Mouse (Mus musculus) thymus, postnatal 25 days (tissue): ENCODE results near the gene Gm17455.

Experiments used
- DNase-seq: peaks from one replicate; pipeline ENCODE4 v3.0.0; 2022

The Gm17455 gene

GRCm38 (mm10) chr10:60422756-60423155, 23.2 kb downstream of the Gm17455 start:
- no peak for DNase-seq

DNA sequence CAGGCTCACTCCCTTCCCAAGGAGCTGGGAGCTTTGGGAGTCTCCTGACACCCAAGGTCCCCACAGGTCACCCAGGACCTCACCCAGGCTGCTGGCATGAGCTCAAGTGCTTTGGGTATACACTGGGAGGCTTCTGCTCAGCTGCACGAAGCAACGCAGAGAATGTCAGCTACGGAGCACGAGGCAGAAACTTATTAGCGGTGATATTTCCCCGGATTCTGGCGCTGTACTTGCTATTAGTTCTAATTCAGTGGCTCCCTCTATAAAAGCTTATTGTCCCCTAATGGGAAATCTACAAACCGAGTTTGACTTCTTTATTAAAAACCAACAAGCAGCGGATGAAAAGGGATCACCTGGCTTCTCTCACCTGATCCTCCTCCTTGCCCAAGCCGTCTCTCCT, 30.5 kb downstream of the Gm17455 start:
- DNase-seq, result no peak

DNA sequence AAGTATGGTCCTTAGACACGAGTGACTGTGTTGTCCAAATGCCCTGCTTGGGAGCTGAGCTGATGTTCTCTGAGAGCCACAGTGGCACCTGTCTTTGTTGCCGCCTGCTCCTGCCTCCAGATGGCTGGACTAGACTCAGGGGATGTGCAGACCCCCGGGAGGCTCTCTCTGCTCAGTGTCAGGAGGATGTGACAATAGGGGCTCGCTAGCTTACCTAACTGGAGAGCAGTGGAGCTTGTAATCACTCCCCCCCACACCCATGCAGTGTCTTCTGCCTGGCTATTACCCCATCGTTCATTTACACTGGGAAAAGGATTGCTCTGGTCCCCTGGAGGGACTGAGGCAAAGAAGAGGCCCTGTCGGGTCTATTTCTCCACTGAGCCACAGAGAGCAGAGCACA, 31.1 kb downstream of the Gm17455 start:
- DNase-seq, result no peak

DNA sequence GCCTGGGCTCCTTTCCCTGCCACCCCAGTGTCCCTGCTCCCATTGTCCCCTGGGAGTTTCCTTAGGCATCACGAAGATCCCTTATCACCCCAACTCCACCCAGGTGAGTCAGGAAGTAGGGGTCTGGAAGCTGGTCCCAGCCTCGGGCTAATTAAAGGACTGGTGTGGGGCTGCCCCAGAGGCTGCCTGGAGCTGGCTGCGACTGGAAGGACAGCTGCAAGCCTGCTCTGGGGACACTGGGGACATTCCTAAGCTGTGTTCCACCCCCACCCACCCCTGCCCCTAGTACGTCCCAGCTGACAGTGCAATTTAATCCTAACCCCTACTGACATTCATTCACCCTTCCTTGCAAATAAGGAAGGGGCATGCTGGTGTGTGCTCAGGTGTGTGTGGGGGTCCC, 33.2 kb downstream of the Gm17455 start:
- DNase-seq, result no peak

GRCm38 (mm10) chr10:60442321-60442720, 42.8 kb downstream of the Gm17455 start:
- peak; percentile 10 for DNase-seq

GRCm38 (mm10) chr10:60443078-60443477, 43.6 kb downstream of the Gm17455 start:
- peak; percentile 15 for DNase-seq

DNA sequence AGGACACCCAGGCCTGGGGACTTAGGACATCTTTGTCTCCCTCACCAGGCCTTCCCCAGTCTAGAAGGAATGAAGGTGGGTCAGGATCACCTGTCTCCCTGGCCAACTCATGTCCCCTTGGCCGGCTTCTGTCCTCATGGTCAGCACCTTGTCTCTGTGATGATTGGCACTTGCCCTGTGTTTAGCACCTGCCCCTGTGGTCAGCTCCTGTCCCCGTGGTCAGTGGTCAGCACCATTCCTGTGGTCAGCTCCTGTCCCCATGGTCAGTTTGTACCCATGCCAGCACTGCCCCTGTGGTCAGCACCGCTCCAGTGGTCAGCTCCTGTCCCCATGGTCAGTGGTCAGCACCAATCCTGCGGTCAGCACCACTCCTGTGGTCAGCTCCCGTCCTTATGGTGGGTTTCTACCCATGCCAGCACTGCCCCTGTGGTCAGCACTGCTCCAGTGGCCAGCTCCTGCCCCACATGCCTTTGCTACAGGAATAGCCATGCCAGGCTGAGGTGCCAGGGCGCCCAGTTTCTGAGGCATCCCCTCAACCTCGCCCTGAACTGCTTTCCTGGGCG, 45.6 kb downstream of the Gm17455 start:
- no peak for DNase-seq

DNA sequence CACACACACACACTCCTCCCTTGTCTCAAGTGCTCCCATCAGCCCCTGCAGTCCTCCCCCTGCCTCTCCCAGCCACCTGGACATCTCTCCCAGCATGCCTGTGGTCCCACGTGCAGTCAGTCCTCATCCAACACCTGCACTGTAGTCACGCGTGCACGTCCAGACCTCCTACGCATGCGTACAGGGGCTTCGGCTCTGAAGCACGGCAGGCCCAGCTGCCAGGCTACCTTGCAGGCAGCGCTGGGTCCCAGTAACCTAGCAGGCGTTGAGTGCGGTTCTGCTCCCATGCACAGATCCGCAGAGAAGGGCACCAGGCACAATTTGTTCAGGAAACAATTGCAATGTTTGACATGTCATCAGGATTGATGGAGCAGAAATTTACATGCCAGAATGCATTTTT, 47.7 kb downstream of the Gm17455 start:
- DNase-seq, result no peak
